Mouse (Mus musculus): ENCODE data around the gene Gabrd.

GRCm38 (mm10) chr4:155361303-155361791 is 36.6 kb downstream of the Gabrd start, which contains the start of gene Prkcz:
- TF ChIP-seq POLR2A (IDR thresholded peaks at IDR 0.05; ENCODE audit: borderline replicate concordance, extremely low read depth, low read depth, low read length) (peak; percentile 19; the same call in 1 of the 2 replicates), CTCF (IDR thresholded peaks at IDR 0.05; ENCODE audit: insufficient read depth, low read length) (no peak)

Measured in lung, adult 2 months (tissue).